Mouse (Mus musculus) erythroblast, embryonic 14.5 days (primary cell): Measurements from ENCODE around the gene Mapk1ip1l.

Source experiments
- GATA1 ChIP-seq: IDR thresholded peaks from 2 replicates; pipeline ENCODE4 v1.6.1; 2012; ENCODE audit warnings: low read length, inconsistent platforms, mixed read lengths
- TAL1 ChIP-seq: IDR thresholded peaks from 3 replicates; pipeline ENCODE4 v1.6.1; 2012; ENCODE audit warnings: low read length, inconsistent platforms, mixed read lengths

GRCm38 (mm10) chr14:47356622-47357021, 58.6 kb downstream of the Mapk1ip1l start:
- TF ChIP-seq GATA1 (no peak), TAL1 (no peak)
